28 mouse cellular contexts compared by ENCODE assay signal in the genomic region with DNA sequence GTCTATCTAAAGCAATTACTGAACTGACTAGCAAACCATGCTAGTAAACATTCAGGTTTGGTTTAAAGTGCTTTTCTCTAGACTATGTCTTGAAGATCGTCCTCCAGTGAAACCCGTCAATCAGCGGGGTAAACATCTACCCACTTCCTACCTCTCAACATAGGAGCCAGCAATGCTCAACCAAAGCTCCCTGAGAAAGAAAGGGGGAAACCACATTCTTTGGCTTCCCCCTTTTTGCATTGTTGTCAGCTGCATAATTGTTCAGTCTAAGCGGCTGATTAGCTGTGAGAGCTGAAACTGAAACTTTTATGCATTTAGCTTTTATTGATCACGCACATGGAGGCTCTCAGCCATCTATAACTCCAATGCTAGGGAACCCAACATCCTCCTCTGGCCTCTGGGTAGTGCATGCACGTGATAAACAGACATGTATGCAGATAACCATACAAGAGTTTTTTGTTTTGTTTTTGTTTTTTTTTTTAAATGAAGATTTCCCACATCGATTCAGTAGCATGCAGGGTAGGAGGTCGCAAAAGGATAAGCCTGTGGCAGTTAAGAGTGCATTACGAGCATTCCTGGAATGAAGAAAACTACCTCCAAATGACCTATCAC. TPM values are rescaled to one million over a fixed set of nuclear protein-coding genes. Genes with fewer than 3 reads are reported as not detected.
A peak's percentile ranks its signal among the peaks of the same experiment; 100 is the strongest.
DNase-seq lines count a peak whose midpoint lies in the region; ATAC-seq and TF ChIP-seq lines count a peak whose summit lies in the region.
"Had no signal": no experiment of that assay in that cellular context is flagged by ENCODE, and none has a peak within 500 bp of the region (broad histone marks: within the 10 kb centered on the region; RNA-seq: fewer than 3 reads in every experiment).

No protein-coding gene starts in this region.

- peaks cover 0 to 5% of the 10 kb centered on the region in 2 experiments; a peak in 2 of 4 replicates for H3K4me1 ChIP-seq in CH12.LX (ENCODE audit: control insufficient read depth in 1 of 2, insufficient read depth in 2 of 2)
- H3K4me1 ChIP-seq: embryonic facial prominence, embryonic 10.5 days; embryonic facial prominence, embryonic 13.5 days; forebrain, embryonic 12.5 days; forebrain, embryonic 15.5 days; heart, embryonic 10.5 days; heart, embryonic 13.5 days; intestine, embryonic 15.5 days had no signal

- no peak overlapping the region for H3K9ac ChIP-seq in CH12.LX (ENCODE audit: insufficient read depth, low read depth)
- H3K9ac ChIP-seq: embryonic facial prominence, embryonic 13.5 days; forebrain, embryonic 12.5 days; forebrain, embryonic 15.5 days; heart, embryonic 13.5 days; hindbrain, embryonic 13.5 days; intestine, embryonic 15.5 days had no signal

- H3K4me2 ChIP-seq in CH12.LX (ENCODE audit: insufficient read depth, low read depth, poor library complexity, severe bottlenecking), result peak overlapping the region; percentile 51; the same call in 1 of the 2 replicates
- H3K4me2 ChIP-seq: embryonic facial prominence, embryonic 13.5 days; forebrain, embryonic 12.5 days; forebrain, embryonic 15.5 days; heart, embryonic 13.5 days; hindbrain, embryonic 13.5 days; intestine, embryonic 15.5 days had no signal

- H3K27me3 ChIP-seq in CH12.LX (replicated peaks), result no peaks in the 10 kb centered on the region
- H3K27me3 ChIP-seq: embryonic facial prominence, embryonic 13.5 days; forebrain, embryonic 12.5 days; forebrain, embryonic 15.5 days; heart, embryonic 13.5 days; hindbrain, embryonic 13.5 days; intestine, embryonic 15.5 days had no signal

- H3K36me3 ChIP-seq in CH12.LX (replicated peaks in 1 of 2; ENCODE audit: control insufficient read depth in 1 of 2, insufficient read depth in 1 of 2, low read length in 1 of 2), result no peaks in the 10 kb centered on the region
- H3K36me3 ChIP-seq: embryonic facial prominence, embryonic 10.5 days; embryonic facial prominence, embryonic 13.5 days; forebrain, embryonic 12.5 days; forebrain, embryonic 15.5 days; heart, embryonic 10.5 days; heart, embryonic 13.5 days; hindbrain, embryonic 13.5 days; intestine, embryonic 15.5 days had no signal

- H3K79me2 ChIP-seq in CH12.LX (replicated peaks; ENCODE audit: control insufficient read depth, extremely low read depth, insufficient read depth, poor library complexity, severe bottlenecking), result no peaks in the 10 kb centered on the region

- TF ChIP-seq EP300 in CH12.LX (IDR thresholded peaks at IDR 0.05; ENCODE audit: low read length), result no peak

- dilution Hi-C loops in CH12.LX (cut with MboI; ENCODE audit: extremely low pct_ligation_motif_present, extremely low pct_unique_long_range_greater_than_20kb, low sequenced_read_pairs), result no loop called here

- H3K4me3 ChIP-seq in CH12.LX (replicated peaks in 1 of 3; ENCODE audit: low read depth in 2 of 3, low read length in 2 of 3, poor library complexity in 1 of 3), result no peak overlapping the region
- H3K4me3 ChIP-seq: embryonic facial prominence, embryonic 10.5 days; embryonic facial prominence, embryonic 13.5 days; erythroblast, embryonic 14.5 days; forebrain, embryonic 12.5 days; forebrain, embryonic 15.5 days; heart, adult 2 months; heart, embryonic 10.5 days; heart, embryonic 13.5 days; hindbrain, embryonic 13.5 days; intestine, embryonic 15.5 days had no signal

- no peaks in the 10 kb centered on the region for H3K9me3 ChIP-seq in CH12.LX (replicated peaks; ENCODE audit: low read length)
- H3K9me3 ChIP-seq: embryonic facial prominence, embryonic 10.5 days; forebrain, embryonic 15.5 days; heart, embryonic 10.5 days had no signal

- ATAC-seq in common myeloid progenitor, adult 5-6 weeks (replicated peaks; ENCODE audit: low read depth, poor library complexity, severe bottlenecking), result peak; percentile 68
- ATAC-seq in megakaryocyte progenitor cell, adult 5-6 weeks (replicated peaks; ENCODE audit: poor library complexity), result peak; percentile 31
- ATAC-seq: forebrain, embryonic 15.5 days; hindbrain, embryonic 16.5 days; intestine, embryonic 15.5 days; Patski had no signal

- TF ChIP-seq POLR2A in CH12.LX (IDR thresholded peaks at IDR 0.05; ENCODE audit: low read depth, low read length), result no peak

- no peak for TF ChIP-seq RAD21 in CH12.LX (IDR thresholded peaks at IDR 0.05; ENCODE audit: low read depth, low read length)

- DNase-seq in 416B (ENCODE audit: low read depth) (peak; percentile 20), CH12.LX (ENCODE audit: extremely low read depth) (peak; percentile 41)
- no peak for DNase-seq in spleen, postnatal 10 days (ENCODE audit: low spot score in 2 of 2)
- no peak for DNase-seq in urinary bladder, adult 18-20 months (ENCODE audit: low spot score in 2 of 2)
- DNase-seq in cerebellum, adult 8-10 months, result no peak
- DNase-seq: adrenal gland, postnatal 10 days; adrenal gland, postnatal 36 days; cerebellum, adult 18-20 months; cerebellum, adult 9-11 months; cerebellum, postnatal 25 days; embryo, embryonic 11 days; gastrocnemius, postnatal 25 days; heart, adult 2 months; heart, postnatal 14 days; heart, postnatal 4 days had no signal

- in situ Hi-C loops in CH12.LX (cut with MboI; ENCODE audit: low pct_ligation_motif_present, low pct_unique_long_range_greater_than_20kb, low sequenced_read_pairs), result no loop called here

- no peak for TF ChIP-seq CTCF in CH12.LX (conservative IDR thresholded peaks at IDR 0.05 in 1 of 2, IDR thresholded peaks at IDR 0.05 in 1 of 2; ENCODE audit: low read depth in 2 of 2, low read length in 2 of 2)

- H3K27ac ChIP-seq in CH12.LX (ENCODE audit: insufficient read depth, low read depth), result no peak overlapping the region
- H3K27ac ChIP-seq: embryonic facial prominence, embryonic 10.5 days; embryonic facial prominence, embryonic 13.5 days; forebrain, embryonic 12.5 days; forebrain, embryonic 15.5 days; heart, adult 2 months; heart, embryonic 10.5 days; heart, embryonic 13.5 days; hindbrain, embryonic 13.5 days; intestine, embryonic 15.5 days had no signal

TF ChIP-seq in CH12.LX, 34 proteins besides CTCF, POLR2A, EP300 and RAD21:
- TF ChIP-seq SMC3 (IDR thresholded peaks at IDR 0.05; ENCODE audit: low read depth, low read length), result no peak
- TF ChIP-seq CHD2 (IDR thresholded peaks at IDR 0.05; ENCODE audit: low read length), result no peak
- TF ChIP-seq NELFE (IDR thresholded peaks at IDR 0.05; ENCODE audit: low read depth, low read length), result no peak
- no peak for TF ChIP-seq MAX (IDR thresholded peaks at IDR 0.05; ENCODE audit: low read length)
- TF ChIP-seq TCF12 (IDR thresholded peaks at IDR 0.05; ENCODE audit: low read depth, low read length), result no peak
- TF ChIP-seq IRF4 (IDR thresholded peaks at IDR 0.05; ENCODE audit: low read depth, low read length), result peak; percentile 66
- TF ChIP-seq BHLHE40 (IDR thresholded peaks at IDR 0.05; ENCODE audit: low read depth, low read length), result peak; percentile 70
- no peak for TF ChIP-seq ZNF384 (IDR thresholded peaks at IDR 0.05; ENCODE audit: low read depth, low read length)
- 0 out of 2 replicates have a peak, but pooled peaks have one; percentile 9 for TF ChIP-seq ELF1 (IDR thresholded peaks at IDR 0.05; ENCODE audit: low read depth, low read length)
TF ChIP-seq in CH12.LX: peak in this region for 3.

RNA-seq across cellular contexts. Expression of gene Gpd2, which starts 28.9 kb away (rescaled TPM):
- total RNA-seq in CH12.LX (2012; rRNA removed) (16.7 and 18.4 TPM in 2 replicates), CH12.LX (2014; rRNA removed) (14.7 and 15.7 TPM in 2 replicates)
- 20.4 and 20.6 TPM in 2 replicates for polyA plus RNA-seq in CH12.LX (2012; ENCODE audit: insufficient read length, low read depth)
- total RNA-seq in common myeloid progenitor, adult 5-6 weeks (2017), result 24.2 and 29.2 TPM in 2 replicates
- 22.5 and 23.5 TPM in 2 replicates for total RNA-seq in megakaryocyte progenitor cell, adult 5-6 weeks (2015)
- total RNA-seq in megakaryocyte progenitor cell, adult 5-6 weeks (2017), result 27.9 and 32.5 TPM in 2 replicates

Comparison
In these comparisons a context has a peak if more than half of its experiments do, and no peak if none do; other contexts are left out.
1. DNase-seq: peak in 416B (single experiment) and CH12.LX (single experiment); none in spleen, postnatal 10 days (0 of 2), urinary bladder, adult 18-20 months (0 of 2) and cerebellum, adult 8-10 months (single experiment).